Mouse (Mus musculus) MEL (cell line): Measurements from ENCODE around the gene Plrg1. TPM values are rescaled to one million over a fixed set of nuclear protein-coding genes. Genes with fewer than 3 reads are reported as not detected.

Source experiments
- DNase-seq: peaks from one replicate; pipeline ENCODE4 v3.0.0; 2011; ENCODE audit warnings: low read depth, low spot score
- H3K27ac ChIP-seq: 2 replicates; pipeline ENCODE4 v1.5.1; 2012; ENCODE audit warnings: low read depth, mild to moderate bottlenecking, control low read depth, low read length, moderate library complexity; ENCODE audit not compliant: control insufficient read depth
- H3K27me3 ChIP-seq, 2 experiments: fragments of 150-350 bp in 1 of 2; sonication (generic) in 1 of 2; 2 replicates each; pipeline ENCODE4 v1.6.1; 2012; ENCODE audit warnings: low read length in 2 of 2, mild to moderate bottlenecking in 2 of 2, improper control_type of control experiment in 1 of 2, moderate library complexity in 1 of 2; ENCODE audit not compliant: insufficient read depth in 2 of 2, control insufficient read depth in 1 of 2
- H3K36me3 ChIP-seq, 2 experiments: 2 replicates each; pipeline ENCODE4 v1.6.1; 2012 to 2014; ENCODE audit warnings: low read length in 2 of 2, improper control_type of control experiment in 1 of 2, inconsistent platforms in 1 of 2, mild to moderate bottlenecking in 1 of 2; ENCODE audit not compliant: insufficient read depth in 2 of 2, control insufficient read depth in 1 of 2
- H3K4me1 ChIP-seq, 2 experiments: fragments of 150-350 bp in 1 of 2; sonication (generic) in 1 of 2; 2 replicates each; pipeline ENCODE4 v1.6.1; 2012; ENCODE audit warnings: low read length in 2 of 2, improper control_type of control experiment in 1 of 2, mild to moderate bottlenecking in 1 of 2; ENCODE audit not compliant: insufficient read depth in 2 of 2, control insufficient read depth in 1 of 2
- H3K4me3 ChIP-seq, 2 experiments: fragments of 150-350 bp in 1 of 2; sonication (generic) in 1 of 2; 2 replicates each; pipeline ENCODE4 v1.5.1; 2012; ENCODE audit warnings: low read depth in 2 of 2, low read length in 2 of 2, mild to moderate bottlenecking in 2 of 2, moderate library complexity in 2 of 2, control low read depth in 1 of 2, improper control_type of control experiment in 1 of 2; ENCODE audit not compliant: control insufficient read depth in 1 of 2, insufficient read depth in 1 of 2
- H3K79me2 ChIP-seq: 2 replicates; pipeline ENCODE4 v1.6.1; 2012; ENCODE audit warnings: mild to moderate bottlenecking, low read length, moderate library complexity; ENCODE audit not compliant: control insufficient read depth, poor library complexity, insufficient read depth
- H3K9ac ChIP-seq: 2 replicates; pipeline ENCODE4 v1.6.1; 2012; ENCODE audit warnings: low read depth, mild to moderate bottlenecking, control low read depth, low read length, moderate library complexity; ENCODE audit not compliant: control insufficient read depth, poor library complexity, severe bottlenecking
- H3K9me3 ChIP-seq: fragments of 150-350 bp; sonication (generic); replicated peaks from 2 replicates; pipeline ENCODE4 v1.6.1; 2012; ENCODE audit warnings: mild to moderate bottlenecking, low read length, improper control_type of control experiment, moderate library complexity; ENCODE audit not compliant: insufficient read depth
- CHD2 ChIP-seq: IDR thresholded peaks from 2 replicates; pipeline ENCODE4 v1.6.1; 2011; ENCODE audit warnings: low read length, improper control_type of control experiment
- ELF1 ChIP-seq: IDR thresholded peaks from 2 replicates; pipeline ENCODE4 v1.6.1; 2014; ENCODE audit warnings: low read depth, mild to moderate bottlenecking, inconsistent platforms, low read length, improper control_type of control experiment, moderate library complexity
- ETS1 ChIP-seq: IDR thresholded peaks from 2 replicates; pipeline ENCODE4 v1.6.1; 2012; ENCODE audit warnings: low read depth, mild to moderate bottlenecking, inconsistent platforms, low read length, improper control_type of control experiment, moderate library complexity
- GABPA ChIP-seq: IDR thresholded peaks from 2 replicates; pipeline ENCODE4 v1.6.1; 2012; ENCODE audit warnings: low read depth, mild to moderate bottlenecking, inconsistent platforms, low read length, improper control_type of control experiment, moderate library complexity
- GATA1 ChIP-seq: IDR thresholded peaks from 2 replicates; pipeline ENCODE4 v1.6.1; 2011; ENCODE audit warnings: low read depth, low read length, improper control_type of control experiment
- HCFC1 ChIP-seq: IDR thresholded peaks from 2 replicates; pipeline ENCODE4 v1.6.1; 2012; ENCODE audit warnings: low read depth, mild to moderate bottlenecking, inconsistent platforms, low read length, improper control_type of control experiment, moderate library complexity
- MAX ChIP-seq: IDR thresholded peaks from 2 replicates; pipeline ENCODE4 v1.6.1; 2011; ENCODE audit warnings: low read length, improper control_type of control experiment
- MEF2A ChIP-seq: IDR thresholded peaks from 2 replicates; pipeline ENCODE4 v1.6.1; 2014; ENCODE audit warnings: low read depth, mild to moderate bottlenecking, inconsistent platforms, low read length, improper control_type of control experiment; ENCODE audit not compliant: poor library complexity, insufficient replicate concordance, severe bottlenecking; ENCODE audit errors: extremely low read depth
- MYB ChIP-seq: IDR thresholded peaks from 2 replicates; pipeline ENCODE4 v1.6.1; 2011; ENCODE audit warnings: mild to moderate bottlenecking, low read depth, low read length, improper control_type of control experiment
- MYC ChIP-seq: IDR thresholded peaks from 2 replicates; pipeline ENCODE4 v1.6.1; 2011; ENCODE audit warnings: low read depth, mild to moderate bottlenecking, low read length, improper control_type of control experiment, moderate library complexity
- NELFE ChIP-seq: IDR thresholded peaks from 2 replicates; pipeline ENCODE4 v1.6.1; 2011; ENCODE audit warnings: low read depth, low read length, improper control_type of control experiment
- POLR2A ChIP-seq, 2 experiments: IDR thresholded peaks; 2 replicates each; pipeline ENCODE4 v1.6.1; 2011 to 2012; ENCODE audit warnings: low read length in 2 of 2, mild to moderate bottlenecking in 2 of 2, control low read depth in 1 of 2, improper control_type of control experiment in 1 of 2, low read depth in 1 of 2, moderate library complexity in 1 of 2; ENCODE audit not compliant: control insufficient read depth in 1 of 2, insufficient read depth in 1 of 2, poor library complexity in 1 of 2
- POLR2AphosphoS2 ChIP-seq: IDR thresholded peaks from 2 replicates; pipeline ENCODE4 v1.6.1; 2011; ENCODE audit warnings: low read length, improper control_type of control experiment
- POLR2AphosphoS5 ChIP-seq: IDR thresholded peaks from 2 replicates; pipeline ENCODE4 v1.6.1; 2012; ENCODE audit warnings: low read depth, borderline replicate concordance, mild to moderate bottlenecking, inconsistent platforms, low read length, moderate library complexity, mixed read lengths
- RAD21 ChIP-seq: IDR thresholded peaks from 2 replicates; pipeline ENCODE4 v1.6.1; 2011; ENCODE audit warnings: mild to moderate bottlenecking, low read depth, low read length, improper control_type of control experiment
- SMC3 ChIP-seq: IDR thresholded peaks from 2 replicates; pipeline ENCODE4 v1.6.1; 2011; ENCODE audit warnings: low read depth, low read length, improper control_type of control experiment
- TAL1 ChIP-seq: IDR thresholded peaks from 2 replicates; pipeline ENCODE4 v1.6.1; 2012; ENCODE audit warnings: mild to moderate bottlenecking, inconsistent platforms, low read length, moderate library complexity, mixed read lengths
- TCF12 ChIP-seq: IDR thresholded peaks from 2 replicates; pipeline ENCODE4 v1.6.1; 2014; ENCODE audit warnings: low read depth, mild to moderate bottlenecking, inconsistent platforms, low read length, improper control_type of control experiment, moderate library complexity
- UBTF ChIP-seq: IDR thresholded peaks from 2 replicates; pipeline ENCODE4 v1.6.1; 2012; ENCODE audit warnings: low read depth, mild to moderate bottlenecking, inconsistent platforms, low read length, improper control_type of control experiment, moderate library complexity, borderline replicate concordance; ENCODE audit not compliant: insufficient read depth
- ZC3H11A ChIP-seq: IDR thresholded peaks from 2 replicates; pipeline ENCODE4 v1.6.1; 2012; ENCODE audit warnings: low read depth, mild to moderate bottlenecking, inconsistent platforms, low read length, improper control_type of control experiment
- ZMIZ1 ChIP-seq: IDR thresholded peaks from 2 replicates; pipeline ENCODE4 v1.6.1; 2012; ENCODE audit warnings: low read depth, mild to moderate bottlenecking, inconsistent platforms, low read length, improper control_type of control experiment, moderate library complexity
- polyA plus RNA-seq, 2 experiments: library from polyadenylated mRNA; stranded (reverse) in 1 of 2; unstranded in 1 of 2; fragments of >175 nt in 1 of 2; fragments of >200 nt in 1 of 2; gene quantifications; 2 replicates each; pipeline versions ENCODE4 v1.2.1 to v1.2.4; 2012; ENCODE audit warnings: low replicate concordance in 2 of 2, low read depth in 1 of 2; ENCODE audit not compliant: insufficient read length in 2 of 2, insufficient read depth in 1 of 2, missing spikeins in 1 of 2
- total RNA-seq: library from RNA; depleted of rRNA; stranded (reverse); fragments of 300-350 nt; gene quantifications from 2 replicates; pipeline ENCODE4 v1.2.3, GENCODE M21; 2012

The Plrg1 gene
- total and polyA plus RNA-seq, 3 experiments: 85.6 to 88.8 TPM; not detected in 1

DNA sequence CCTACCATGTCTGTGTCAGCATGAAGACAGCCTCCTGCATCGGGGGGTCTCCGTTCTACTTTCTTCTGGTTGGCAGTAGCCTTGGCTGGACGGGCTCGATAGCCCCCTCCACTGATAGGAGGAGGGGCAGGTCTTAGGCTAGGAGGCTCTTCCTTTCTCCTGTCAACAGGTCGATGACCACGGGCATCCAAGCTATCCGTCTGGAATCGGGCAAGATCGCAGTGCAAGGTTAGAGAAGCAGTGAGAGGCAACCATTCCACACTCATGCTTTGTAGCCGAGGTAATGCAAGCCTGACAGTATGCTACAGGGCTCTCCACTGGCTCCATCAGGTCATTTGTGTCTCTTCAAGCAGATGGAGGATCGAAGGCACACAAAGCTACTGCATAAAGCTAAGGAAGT lies 8.7 kb upstream of the Plrg1 start:
- Histone ChIP-seq H3K9me3 (no peaks in the 10 kb centered on the region), H3K27me3 (no peaks in the 10 kb centered on the region; a peak in 3 of 4 replicates), H3K36me3 (no peaks in the 10 kb centered on the region), H3K9ac (no peak overlapping the region), H3K4me1 (no peaks in the 10 kb centered on the region), H3K4me3 (no peak overlapping the region), H3K79me2 (no peaks in the 10 kb centered on the region), H3K27ac (no peak overlapping the region)
- no peak for TF ChIP-seq POLR2A (IDR thresholded peaks at IDR 0.05; ENCODE audit: control insufficient read depth in 1 of 2, insufficient read depth in 1 of 2, low read depth in 1 of 2, low read length in 2 of 2, poor library complexity in 1 of 2)
- TF ChIP-seq RAD21: no peak
- no peak for TF ChIP-seq CHD2
- TF ChIP-seq MAX: no peak
- no peak for TF ChIP-seq GABPA
- no peak for DNase-seq

DNA sequence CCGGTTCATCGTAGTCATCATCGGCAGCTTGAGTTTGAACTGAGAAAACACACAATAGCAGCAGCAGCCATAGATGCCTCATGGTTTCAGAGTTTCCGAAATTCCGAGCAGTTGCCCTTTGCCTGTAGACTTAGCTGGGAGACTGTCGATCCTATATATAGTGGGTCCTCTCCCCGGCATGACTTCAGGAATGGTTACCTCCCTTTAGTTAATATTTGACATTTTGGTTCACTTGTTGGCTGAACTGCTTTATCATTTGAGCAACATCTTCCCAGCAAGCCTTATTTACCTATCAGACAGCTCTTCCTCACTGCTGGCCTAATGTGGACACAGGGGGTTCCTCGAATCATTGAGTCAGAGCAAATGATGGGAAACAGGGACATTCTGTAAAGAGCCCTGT lies 5.6 kb upstream of the Plrg1 start, which contains the start of gene Fgb:
Gene Fgb, minus strand, starts transcription at position 184 of the 400 bp plus-strand sequence.
- Histone ChIP-seq H3K4me3 (no peak within 1 kb of the TSS), H3K27ac (no peak within 1 kb of the TSS)

DNA sequence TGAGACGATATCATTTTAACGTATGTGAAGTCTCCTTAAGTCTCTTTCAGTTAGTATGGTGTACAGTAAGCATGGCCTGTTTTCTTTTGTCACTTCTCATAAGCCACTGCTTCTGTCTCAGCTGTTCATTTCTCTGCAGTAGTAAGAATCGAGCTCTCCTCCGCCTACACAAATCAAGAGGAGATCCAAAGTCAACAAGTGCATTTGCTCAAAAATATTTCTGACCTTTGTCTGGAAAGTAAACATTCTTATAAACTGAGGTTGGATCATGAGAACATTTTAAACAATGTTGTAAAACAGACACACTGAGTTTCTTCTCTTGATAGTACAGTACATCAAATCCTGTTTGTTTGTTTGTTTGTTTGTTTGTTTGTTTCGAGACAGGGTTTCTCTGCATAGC lies 4.7 kb upstream of the Plrg1 start:
- H3K36me3 ChIP-seq: peaks cover 0 to 2% of the 10 kb centered on the region in 2 experiments; a peak in 1 of 4 replicates
- no peaks in the 10 kb centered on the region; a peak in 3 of 4 replicates for H3K27me3 ChIP-seq
- TF ChIP-seq ETS1 (no peak), TAL1 (no peak), ELF1 (no peak), POLR2A (IDR thresholded peaks at IDR 0.05; ENCODE audit: control insufficient read depth in 1 of 2, insufficient read depth in 1 of 2, low read depth in 1 of 2, low read length in 2 of 2, poor library complexity in 1 of 2) (no peak), RAD21 (no peak), MYC (no peak), GABPA (no peak), SMC3 (no peak), TCF12 (no peak), GATA1 (no peak), CHD2 (no peak), HCFC1 (no peak), ZC3H11A (no peak), MEF2A (no peak), NELFE (no peak), UBTF (no peak), ZMIZ1 (no peak)
- TF ChIP-seq, all 39 proteins: peak for 0
- 0 out of 4 replicates have a peak, but pooled peaks cover 0 to 5% of the 10 kb centered on the region in 2 experiments for H3K4me1 ChIP-seq
- no peak for DNase-seq
- peaks cover 3% of the 10 kb centered on the region for H3K79me2 ChIP-seq
- no peak overlapping the region for H3K9ac ChIP-seq
- H3K9me3 ChIP-seq: no peaks in the 10 kb centered on the region
- no peak overlapping the region for H3K27ac ChIP-seq
- H3K4me3 ChIP-seq: no peak overlapping the region

More for the DNA sequence above, 5.6 kb upstream of the Plrg1 start, which contains the start of gene Fgb:
- Histone ChIP-seq H3K27me3 (no peaks in the 10 kb centered on the region; a peak in 3 of 4 replicates), H3K36me3 (peaks cover 0 to 2% of the 10 kb centered on the region in 2 experiments; a peak in 1 of 4 replicates), H3K79me2 (no peaks in the 10 kb centered on the region), H3K9ac (no peak within 1 kb of the TSS), H3K9me3 (no peaks in the 10 kb centered on the region), H3K4me1 (0 out of 4 replicates have a peak, but pooled peaks cover 0 to 5% of the 10 kb centered on the region in 2 experiments)
- no peak for DNase-seq
- TF ChIP-seq ETS1 (no peak), POLR2AphosphoS2 (no peak), HCFC1 (no peak), MYB (no peak), MAX (no peak), POLR2AphosphoS5 (no peak)
- TF ChIP-seq, all 39 proteins: peak for 0
